Mouse (Mus musculus) erythroblast, embryonic 14.5 days (primary cell): ENCODE data around the gene Fgd2. TPM values are rescaled to one million over a fixed set of nuclear protein-coding genes. Genes with fewer than 3 reads are reported as not detected.

Experiments
- H3K27me3 ChIP-seq: 2 replicates; pipeline ENCODE4 v1.6.1; 2012; ENCODE audit warnings: inconsistent platforms; ENCODE audit not compliant: control insufficient read depth
- H3K36me3 ChIP-seq: 2 replicates; pipeline ENCODE4 v1.6.1; 2012; ENCODE audit warnings: mild to moderate bottlenecking, inconsistent platforms; ENCODE audit not compliant: control insufficient read depth
- H3K4me1 ChIP-seq: 2 replicates; pipeline ENCODE4 v1.6.1; 2012; ENCODE audit warnings: inconsistent platforms; ENCODE audit not compliant: control insufficient read depth
- H3K4me3 ChIP-seq: replicated peaks from 2 replicates; pipeline ENCODE3; 2012; ENCODE audit warnings: moderate library complexity, mild to moderate bottlenecking, inconsistent platforms
- H3K9me3 ChIP-seq: 2 replicates; pipeline ENCODE4 v1.6.1; 2012; ENCODE audit warnings: low read length, inconsistent platforms, mixed read lengths; ENCODE audit not compliant: control insufficient read depth
- GATA1 ChIP-seq: IDR thresholded peaks from 2 replicates; pipeline ENCODE4 v1.6.1; 2012; ENCODE audit warnings: low read length, inconsistent platforms, mixed read lengths
- TAL1 ChIP-seq: IDR thresholded peaks from 3 replicates; pipeline ENCODE4 v1.6.1; 2012; ENCODE audit warnings: low read length, inconsistent platforms, mixed read lengths
- polyA plus RNA-seq: library from polyadenylated mRNA; stranded (reverse); fragments of >175 nt; gene quantifications from 2 replicates; pipeline ENCODE4 v1.2.3, GENCODE M21; 2012

Gene Fgd2
- polyA plus RNA-seq, 1 experiment = 0.28 TPM

DNA sequence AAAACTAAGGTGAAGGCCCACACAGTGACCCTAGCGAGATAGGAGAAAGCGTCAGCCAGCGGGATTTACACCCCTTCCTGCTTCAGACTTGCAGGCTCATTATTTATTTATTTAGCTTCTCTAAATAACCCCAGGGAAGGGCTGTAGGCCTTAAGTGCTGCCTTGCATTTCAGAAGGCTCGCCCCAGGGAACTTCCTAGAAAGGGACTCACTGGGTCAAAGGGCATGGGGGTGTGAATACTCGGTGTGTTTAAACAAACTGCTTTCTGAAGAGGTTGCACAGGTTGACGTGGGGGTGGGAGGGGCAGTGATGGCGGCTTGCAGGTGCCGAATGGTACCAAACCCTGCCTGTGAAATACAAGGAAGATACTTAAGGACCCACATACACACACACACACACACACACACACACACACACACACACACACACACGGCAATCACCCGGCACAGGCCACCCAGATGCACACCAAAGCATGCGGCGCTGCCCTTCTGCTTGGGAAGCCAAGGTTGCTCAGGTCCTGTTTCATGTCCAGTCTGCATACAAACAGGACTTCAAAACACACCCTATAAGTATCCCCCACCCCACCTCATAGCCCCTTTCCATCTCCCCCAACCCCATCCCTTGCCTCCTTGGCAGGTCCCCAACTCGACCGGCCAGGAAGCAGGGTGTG lies 38.7 kb downstream of the Fgd2 start:
- Histone ChIP-seq H3K27me3 (peaks cover 13% of the 10 kb centered on the region), H3K9me3 (no peaks in the 10 kb centered on the region), H3K4me3 (no peak overlapping the region), H3K36me3 (no peaks in the 10 kb centered on the region), H3K4me1 (peaks cover 60% of the 10 kb centered on the region)
- no peak for TF ChIP-seq TAL1
- no peak for TF ChIP-seq GATA1

DNA sequence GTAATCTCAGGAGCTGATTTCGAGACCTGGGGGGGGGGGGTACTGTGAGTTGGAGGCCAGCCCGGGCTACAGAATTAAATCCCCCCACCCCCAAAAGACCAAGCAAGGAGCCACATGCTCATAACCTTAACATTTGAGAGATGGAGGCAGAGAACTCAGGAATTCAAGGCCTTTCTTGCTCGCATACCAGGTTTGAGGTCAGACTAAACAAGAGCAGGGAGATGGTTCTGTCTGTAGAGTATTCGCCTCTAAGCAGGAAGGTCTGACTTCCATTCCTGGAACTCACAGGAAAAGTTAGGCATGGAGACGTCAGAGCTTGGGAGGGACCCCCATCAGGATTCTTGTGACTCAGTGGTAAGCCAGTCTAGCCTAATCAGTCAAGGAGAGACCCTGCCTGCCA lies 39.3 kb downstream of the Fgd2 start:
- peaks cover 14% of the 10 kb centered on the region for H3K27me3 ChIP-seq
- TF ChIP-seq TAL1 (no peak), GATA1 (no peak)
- H3K36me3 ChIP-seq = no peaks in the 10 kb centered on the region
- H3K9me3 ChIP-seq = no peaks in the 10 kb centered on the region
- no peak overlapping the region for H3K4me3 ChIP-seq
- H3K4me1 ChIP-seq = peaks cover 58% of the 10 kb centered on the region

- TF ChIP-seq TAL1 (no peak), GATA1 (no peak)
- peaks cover 15% of the 10 kb centered on the region for H3K27me3 ChIP-seq
- H3K4me3 ChIP-seq = no peak overlapping the region
- no peaks in the 10 kb centered on the region for H3K9me3 ChIP-seq
- no peaks in the 10 kb centered on the region for H3K36me3 ChIP-seq
- peaks cover 42% of the 10 kb centered on the region for H3K4me1 ChIP-seq
Observed at GRCm38 (mm10) chr17:29401741-29402268, 41.1 kb downstream of the Fgd2 start.

- no peaks in the 10 kb centered on the region for H3K9me3 ChIP-seq
- H3K4me3 ChIP-seq = no peak overlapping the region
- TF ChIP-seq TAL1 = no peak
- no peak for TF ChIP-seq GATA1
- H3K36me3 ChIP-seq = no peaks in the 10 kb centered on the region
- H3K4me1 ChIP-seq = peaks cover 36% of the 10 kb centered on the region
- H3K27me3 ChIP-seq = peaks cover 19% of the 10 kb centered on the region
Observed at GRCm38 (mm10) chr17:29403179-29403578, 42.5 kb downstream of the Fgd2 start.

DNA sequence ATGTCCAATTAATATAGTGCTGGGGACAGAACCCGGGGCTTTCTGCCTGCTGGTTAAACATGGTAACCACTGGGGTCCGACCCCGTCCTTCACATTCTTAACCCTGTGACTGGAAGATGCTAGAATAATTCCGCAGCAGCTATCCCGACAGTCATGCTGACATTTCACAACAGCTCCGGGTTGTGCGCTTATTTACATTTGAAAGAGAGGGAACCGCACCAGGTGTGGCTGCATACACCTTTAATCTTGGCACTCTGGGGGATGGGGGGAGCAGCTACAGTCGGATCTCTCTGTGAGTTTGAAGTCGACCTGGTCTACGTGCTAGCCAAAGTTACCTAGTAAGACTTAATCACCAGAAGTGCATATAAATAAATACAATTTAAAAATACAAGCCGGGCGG lies 44.8 kb downstream of the Fgd2 start:
- Histone ChIP-seq H3K27me3 (peaks cover 16% of the 10 kb centered on the region), H3K4me1 (peaks cover 31% of the 10 kb centered on the region), H3K9me3 (no peaks in the 10 kb centered on the region), H3K36me3 (no peaks in the 10 kb centered on the region), H3K4me3 (no peak overlapping the region)
- TF ChIP-seq TAL1 = no peak
- TF ChIP-seq GATA1 = no peak

DNA sequence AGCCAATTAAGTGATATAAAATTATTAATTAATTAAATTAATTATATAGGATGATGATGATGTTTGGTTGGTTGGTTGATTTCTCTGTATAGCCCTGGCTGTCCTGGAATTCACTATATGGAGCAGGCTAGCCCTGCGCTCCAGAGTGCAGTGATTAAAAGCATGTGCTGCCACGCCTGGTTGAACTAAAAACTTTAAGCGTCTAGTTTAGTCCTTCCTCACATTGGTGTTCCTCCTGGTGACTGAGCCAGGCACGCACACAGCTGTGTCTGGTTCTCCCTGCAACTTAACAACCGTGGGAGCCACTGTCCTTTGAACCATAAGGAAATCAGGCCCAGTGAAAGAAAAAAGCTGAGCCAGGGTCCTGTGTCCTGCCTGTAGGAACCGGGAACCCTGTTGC lies 45.4 kb downstream of the Fgd2 start:
- TF ChIP-seq GATA1 = no peak
- no peak for TF ChIP-seq TAL1
- no peak overlapping the region for H3K4me3 ChIP-seq
- peaks cover 16% of the 10 kb centered on the region for H3K27me3 ChIP-seq
- H3K36me3 ChIP-seq = no peaks in the 10 kb centered on the region
- H3K9me3 ChIP-seq = no peaks in the 10 kb centered on the region
- peaks cover 31% of the 10 kb centered on the region for H3K4me1 ChIP-seq

DNA sequence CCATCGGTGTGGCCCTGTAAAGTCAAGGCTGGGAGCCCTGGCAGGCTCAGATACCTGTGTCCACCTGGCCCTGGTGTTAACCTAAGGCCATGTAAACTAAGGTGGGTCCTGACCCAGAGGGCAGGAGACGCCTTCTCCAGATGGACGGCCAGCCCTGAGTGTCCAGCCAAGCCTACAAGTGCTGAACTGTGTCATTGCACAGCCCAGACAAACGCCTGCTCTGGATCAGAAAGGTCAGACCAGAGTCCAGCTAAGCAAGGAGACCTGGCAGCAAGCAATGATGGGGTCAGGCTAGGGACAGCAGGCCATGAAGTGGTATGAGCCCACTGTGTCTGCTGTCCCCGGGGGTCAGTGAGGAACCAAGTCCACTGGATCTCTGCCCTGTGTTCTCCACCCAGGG lies 46.7 kb downstream of the Fgd2 start:
- Histone ChIP-seq H3K9me3 (no peaks in the 10 kb centered on the region), H3K27me3 (peaks cover 15% of the 10 kb centered on the region), H3K36me3 (no peaks in the 10 kb centered on the region), H3K4me3 (no peak overlapping the region), H3K4me1 (peaks cover 30% of the 10 kb centered on the region)
- TF ChIP-seq TAL1 (no peak), GATA1 (no peak)

- Histone ChIP-seq H3K4me1 (peaks cover 30% of the 10 kb centered on the region), H3K27me3 (peaks cover 20% of the 10 kb centered on the region), H3K36me3 (no peaks in the 10 kb centered on the region), H3K9me3 (no peaks in the 10 kb centered on the region), H3K4me3 (no peak overlapping the region)
- TF ChIP-seq TAL1 = no peak
Observed at GRCm38 (mm10) chr17:29408364-29408763, 47.6 kb downstream of the Fgd2 start.

- Histone ChIP-seq H3K4me1 (peaks cover 29% of the 10 kb centered on the region), H3K36me3 (no peaks in the 10 kb centered on the region), H3K4me3 (no peak overlapping the region), H3K27me3 (peaks cover 27% of the 10 kb centered on the region), H3K9me3 (no peaks in the 10 kb centered on the region)
- no peak for TF ChIP-seq GATA1
Observed at GRCm38 (mm10) chr17:29409800-29410343, 49.2 kb downstream of the Fgd2 start.
